Mouse (Mus musculus): ENCODE measurements around the gene Otub1. TPM values are rescaled to one million over a fixed set of nuclear protein-coding genes. Genes with fewer than 3 reads are reported as not detected.
A peak's percentile ranks its signal among the peaks of the same experiment; 100 is the strongest.

The Otub1 gene
- polyA plus RNA-seq, 1 experiment from 2014 or later: 234 TPM

- peaks cover 55% of the 10 kb centered on the region for H3K27me3 ChIP-seq
- H3K36me3 ChIP-seq: no peaks in the 10 kb centered on the region
- H3K27ac ChIP-seq: no peak overlapping the region
- no peak overlapping the region for H3K4me3 ChIP-seq
- no peak for ATAC-seq (ENCODE audit: insufficient number of reproducible peaks, insufficient read depth, low FRiP score, low TSS enrichment)
- H3K9me3 ChIP-seq: no peaks in the 10 kb centered on the region
- H3K4me2 ChIP-seq (replicated peaks): no peak overlapping the region; the same call in 1 of the 2 replicates
- WGBS: 6% methylated on average over 18 of the region's 18 CpGs
- H3K9ac ChIP-seq: no peak overlapping the region
- peaks cover 39% of the 10 kb centered on the region for H3K4me1 ChIP-seq
Measured at GRCm38 (mm10) chr19:7185715-7186291, 20.3 kb downstream of the Otub1 start.

GRCm38 (mm10) chr19:7185059-7185458, 21.1 kb downstream of the Otub1 start:
- ATAC-seq (ENCODE audit: insufficient number of reproducible peaks, insufficient read depth, low FRiP score, low TSS enrichment): no peak
- Histone ChIP-seq H3K27ac (no peak overlapping the region), H3K4me2 (replicated peaks) (no peak overlapping the region), H3K27me3 (peaks cover 56% of the 10 kb centered on the region), H3K9me3 (no peaks in the 10 kb centered on the region), H3K4me3 (no peak overlapping the region), H3K9ac (no peak overlapping the region), H3K36me3 (no peaks in the 10 kb centered on the region), H3K4me1 (peaks cover 39% of the 10 kb centered on the region)
- 41% methylated on average over 4 of the region's 4 CpGs for WGBS

- H3K27ac ChIP-seq: 0 out of 2 replicates have a peak overlapping the region, but pooled peaks have one; percentile 7
- H3K27me3 ChIP-seq: peaks cover 55% of the 10 kb centered on the region
- no peak overlapping the region for H3K4me3 ChIP-seq
- no peak overlapping the region for H3K9ac ChIP-seq
- no peaks in the 10 kb centered on the region for H3K36me3 ChIP-seq
- H3K4me1 ChIP-seq: peaks cover 45% of the 10 kb centered on the region
- no peaks in the 10 kb centered on the region for H3K9me3 ChIP-seq
- no peak overlapping the region for H3K4me2 ChIP-seq (replicated peaks)
- 46% methylated on average over 11 of the region's 11 CpGs for WGBS
- no peak for ATAC-seq (ENCODE audit: insufficient number of reproducible peaks, insufficient read depth, low FRiP score, low TSS enrichment)
Measured at GRCm38 (mm10) chr19:7183419-7183818, 22.7 kb downstream of the Otub1 start.

GRCm38 (mm10) chr19:7182273-7182949, 23.7 kb downstream of the Otub1 start:
- peak overlapping the region; percentile 40 for H3K4me2 ChIP-seq (replicated peaks)
- H3K9me3 ChIP-seq: no peaks in the 10 kb centered on the region
- peaks cover 55% of the 10 kb centered on the region for H3K27me3 ChIP-seq
- ATAC-seq (ENCODE audit: insufficient number of reproducible peaks, insufficient read depth, low FRiP score, low TSS enrichment): 0 out of 2 replicates have a peak, but pooled peaks have one; percentile 35
- whole genome bisulfite sequencing: 4% methylated on average over 23 of the region's 23 CpGs
- H3K4me1 ChIP-seq: peaks cover 53% of the 10 kb centered on the region
- peak overlapping the region; percentile 70 for H3K27ac ChIP-seq
- H3K9ac ChIP-seq: no peak overlapping the region
- no peak overlapping the region for H3K4me3 ChIP-seq
- H3K36me3 ChIP-seq: no peaks in the 10 kb centered on the region

GRCm38 (mm10) chr19:7181496-7181895, 24.6 kb downstream of the Otub1 start:
- Histone ChIP-seq H3K4me1 (peaks cover 56% of the 10 kb centered on the region), H3K27ac (peak overlapping the region; percentile 70), H3K27me3 (peaks cover 48% of the 10 kb centered on the region), H3K4me2 (replicated peaks) (no peak overlapping the region), H3K9me3 (no peaks in the 10 kb centered on the region), H3K4me3 (no peak overlapping the region), H3K9ac (no peak overlapping the region), H3K36me3 (no peaks in the 10 kb centered on the region)
- no peak for ATAC-seq (ENCODE audit: insufficient number of reproducible peaks, insufficient read depth, low FRiP score, low TSS enrichment)
- 54% methylated on average over 7 of the region's 7 CpGs for WGBS

- peaks cover 60% of the 10 kb centered on the region for H3K4me1 ChIP-seq
- no peak overlapping the region for H3K4me3 ChIP-seq
- no peak overlapping the region for H3K4me2 ChIP-seq (replicated peaks)
- no peaks in the 10 kb centered on the region for H3K9me3 ChIP-seq
- no peak overlapping the region for H3K9ac ChIP-seq
- H3K36me3 ChIP-seq: no peaks in the 10 kb centered on the region
- peaks cover 42% of the 10 kb centered on the region for H3K27me3 ChIP-seq
- H3K27ac ChIP-seq: no peak overlapping the region
- WGBS: 79% methylated on average over 8 of the region's 8 CpGs
- no peak for ATAC-seq (ENCODE audit: insufficient number of reproducible peaks, insufficient read depth, low FRiP score, low TSS enrichment)
Measured at GRCm38 (mm10) chr19:7180756-7181405, 25.2 kb downstream of the Otub1 start.

GRCm38 (mm10) chr19:7178841-7179452, 27.2 kb downstream of the Otub1 start:
- H3K4me3 ChIP-seq: no peak overlapping the region
- 45% methylated on average over 2 of the region's 3 CpGs for WGBS
- peaks cover 53% of the 10 kb centered on the region for H3K4me1 ChIP-seq
- no peak overlapping the region for H3K27ac ChIP-seq
- H3K4me2 ChIP-seq (replicated peaks): no peak overlapping the region
- no peaks in the 10 kb centered on the region for H3K9me3 ChIP-seq
- H3K9ac ChIP-seq: no peak overlapping the region
- no peak for ATAC-seq (ENCODE audit: insufficient number of reproducible peaks, insufficient read depth, low FRiP score, low TSS enrichment)
- H3K27me3 ChIP-seq: peaks cover 29% of the 10 kb centered on the region
- H3K36me3 ChIP-seq: no peaks in the 10 kb centered on the region

- Histone ChIP-seq H3K36me3 (no peaks in the 10 kb centered on the region), H3K9ac (no peak overlapping the region), H3K27me3 (peaks cover 19% of the 10 kb centered on the region), H3K27ac (no peak overlapping the region), H3K9me3 (no peaks in the 10 kb centered on the region), H3K4me3 (no peak overlapping the region), H3K4me1 (peaks cover 43% of the 10 kb centered on the region), H3K4me2 (replicated peaks) (no peak overlapping the region)
- 47% methylated on average over 13 of the region's 13 CpGs for WGBS
- ATAC-seq (ENCODE audit: insufficient number of reproducible peaks, insufficient read depth, low FRiP score, low TSS enrichment): no peak
Measured at GRCm38 (mm10) chr19:7177804-7178511, 28.2 kb downstream of the Otub1 start.

- H3K4me2 ChIP-seq (replicated peaks): 0 out of 2 replicates have a peak overlapping the region, but pooled peaks have one; percentile 7
- ATAC-seq (ENCODE audit: insufficient number of reproducible peaks, insufficient read depth, low FRiP score, low TSS enrichment): no peak
- no peaks in the 10 kb centered on the region for H3K36me3 ChIP-seq
- WGBS: 9% methylated on average over 11 of the region's 11 CpGs
- peaks cover 42% of the 10 kb centered on the region for H3K4me1 ChIP-seq
- peak overlapping the region; percentile 20; the same call in 1 of the 2 replicates for H3K9ac ChIP-seq
- H3K27me3 ChIP-seq: 0 out of 2 replicates have a peak, but pooled peaks cover 11% of the 10 kb centered on the region
- H3K4me3 ChIP-seq: no peak overlapping the region
- no peaks in the 10 kb centered on the region for H3K9me3 ChIP-seq
- peak overlapping the region; percentile 55; the same call in 1 of the 2 replicates for H3K27ac ChIP-seq
Measured at GRCm38 (mm10) chr19:7176041-7176696, 29.9 kb downstream of the Otub1 start.

GRCm38 (mm10) chr19:7172051-7172866, 33.9 kb downstream of the Otub1 start:
- WGBS: 18% methylated on average over 13 of the region's 13 CpGs
- no peaks in the 10 kb centered on the region for H3K9me3 ChIP-seq
- ATAC-seq (ENCODE audit: insufficient number of reproducible peaks, insufficient read depth, low FRiP score, low TSS enrichment): peak; percentile 68; the same call in 1 of the 2 replicates
- peak overlapping the region; percentile 55; the same call in 1 of the 2 replicates for H3K27ac ChIP-seq
- no peaks in the 10 kb centered on the region for H3K36me3 ChIP-seq
- H3K27me3 ChIP-seq: peaks cover 21% of the 10 kb centered on the region
- H3K4me3 ChIP-seq: no peak overlapping the region
- no peak overlapping the region; the same call in 1 of the 2 replicates for H3K4me2 ChIP-seq (replicated peaks)
- no peak overlapping the region for H3K9ac ChIP-seq
- peaks cover 31% of the 10 kb centered on the region for H3K4me1 ChIP-seq
